Mouse (Mus musculus) left cerebral cortex, adult 11 months (tissue): ENCODE results near the gene Urb1.

Experiments
- DNase-seq: peaks from one replicate; pipeline ENCODE4 v3.0.0; 2022; ENCODE audit warnings: low spot score

Urb1 gene

GRCm38 (mm10) chr16:90822981-90823380 is 12.8 kb upstream of the Urb1 start:
- no peak for DNase-seq

DNA sequence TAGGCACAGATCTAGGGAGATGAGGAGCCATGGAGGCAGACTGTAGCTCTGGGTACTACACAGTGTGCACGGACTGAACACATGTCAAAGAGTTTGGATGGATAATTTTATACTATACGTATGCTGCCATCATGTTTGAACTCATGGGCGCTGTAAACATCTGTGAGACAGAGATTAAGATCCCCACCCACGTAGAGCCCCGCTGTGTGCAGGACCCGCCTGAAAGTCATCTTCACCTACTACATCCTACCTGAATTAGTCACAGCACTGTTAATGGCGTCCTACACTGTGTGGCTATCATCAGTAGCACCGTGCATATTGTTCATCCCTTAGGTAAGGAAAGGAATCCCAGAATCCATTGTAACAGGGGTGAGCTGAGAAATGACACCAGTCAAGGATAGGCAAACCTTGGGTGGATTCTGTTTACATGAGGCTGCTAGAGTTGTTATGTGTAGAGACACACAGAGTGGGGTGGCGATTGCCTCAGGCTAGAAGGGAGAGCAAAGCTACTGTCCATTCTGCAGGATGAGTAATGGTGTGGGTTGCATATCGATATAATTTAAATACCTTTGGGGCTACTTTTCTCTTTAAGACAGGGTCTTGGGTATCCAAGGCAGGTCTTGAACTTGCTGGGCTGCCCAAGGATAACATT is 12.2 kb upstream of the Urb1 start:
- DNase-seq: no peak

- DNase-seq: no peak
These were observed 11.0 kb upstream of the Urb1 start for GRCm38 (mm10) chr16:90821046-90821697.

DNA sequence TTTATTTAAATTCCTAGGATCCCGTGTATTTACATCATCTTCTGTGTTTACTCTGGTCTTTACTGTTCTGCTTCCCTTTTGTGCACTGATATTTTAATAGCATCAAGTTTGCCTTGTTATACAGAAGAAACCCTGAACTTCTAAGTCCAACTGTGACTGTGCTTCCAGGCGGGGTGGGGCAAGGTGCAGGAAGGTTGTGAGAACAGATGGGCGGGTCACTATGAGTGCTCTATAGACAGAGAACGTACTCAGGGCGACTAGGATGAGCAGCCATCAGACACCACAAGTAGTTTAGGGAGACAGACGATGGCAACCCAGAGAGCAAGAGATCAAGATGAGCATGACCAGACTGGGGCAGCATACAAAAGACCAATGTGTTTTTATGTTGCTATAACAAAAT is 10.1 kb upstream of the Urb1 start:
- no peak for DNase-seq

- no peak for DNase-seq
These were observed 1.9 kb upstream of the Urb1 start for GRCm38 (mm10) chr16:90812086-90812485.

GRCm38 (mm10) chr16:90810716-90811256 is 573 bp upstream of the Urb1 start:
- no peak for DNase-seq

DNA sequence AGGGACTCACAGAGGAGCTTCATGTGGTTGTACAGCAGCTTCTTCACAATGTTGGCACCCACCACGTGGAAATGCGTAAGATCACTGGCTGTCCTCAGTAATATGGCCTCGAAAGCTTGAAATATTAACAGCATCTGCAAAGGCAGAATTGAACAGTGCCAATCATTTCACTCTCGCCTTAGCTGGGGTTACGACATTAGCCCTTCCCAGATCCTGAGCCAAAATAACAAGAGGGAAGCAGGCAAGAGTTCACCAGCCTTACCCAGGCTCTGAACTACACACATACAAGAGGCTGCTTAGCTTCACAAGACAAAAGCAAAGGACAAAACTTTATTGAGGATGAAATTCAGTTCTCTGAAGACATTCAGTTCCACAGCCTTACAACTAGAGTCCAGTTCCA is 5.7 kb downstream of the Urb1 start:
- no peak for DNase-seq

- no peak for DNase-seq
These were observed 8.3 kb downstream of the Urb1 start for GRCm38 (mm10) chr16:90801928-90802327.

GRCm38 (mm10) chr16:90801251-90801650 is 9.0 kb downstream of the Urb1 start:
- no peak for DNase-seq

DNA sequence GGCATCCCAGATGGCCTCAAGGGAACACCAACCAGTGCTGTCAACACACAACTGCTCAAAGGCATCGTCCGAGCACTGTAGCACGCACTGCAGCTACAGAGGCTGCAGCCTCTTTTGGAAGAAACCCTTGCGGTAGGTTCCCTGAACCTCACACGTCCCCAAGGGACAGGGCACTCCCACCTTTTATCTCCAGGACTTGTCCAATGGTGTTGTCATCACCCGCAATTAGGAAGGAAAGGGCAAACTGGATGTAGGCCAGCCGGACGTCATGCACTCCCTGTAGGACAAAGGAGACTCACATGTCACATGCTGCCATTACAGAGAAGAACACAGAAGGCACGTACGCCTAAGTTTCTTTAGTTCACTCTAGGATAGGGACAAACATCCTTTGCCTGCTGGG is 10.4 kb downstream of the Urb1 start:
- no peak for DNase-seq

DNA sequence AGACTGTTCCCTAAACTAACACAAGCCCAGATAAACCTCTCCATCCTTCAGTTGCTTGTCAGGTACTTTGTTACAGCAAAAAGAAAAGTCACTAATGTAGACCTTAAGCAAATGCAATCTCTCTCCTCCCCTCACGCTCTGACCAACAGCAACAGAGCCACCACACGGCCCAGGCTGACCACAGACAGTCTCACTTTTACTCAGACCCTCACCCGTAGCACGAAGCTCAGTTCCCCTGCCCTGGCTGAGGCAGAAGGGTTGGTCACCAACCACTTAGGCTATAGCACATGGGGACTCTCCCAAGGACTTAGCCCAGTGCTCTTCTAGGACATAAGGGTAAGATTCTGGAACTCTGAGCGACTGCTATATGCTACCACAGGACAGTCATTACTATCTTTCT is 11.4 kb downstream of the Urb1 start:
- DNase-seq: no peak

DNA sequence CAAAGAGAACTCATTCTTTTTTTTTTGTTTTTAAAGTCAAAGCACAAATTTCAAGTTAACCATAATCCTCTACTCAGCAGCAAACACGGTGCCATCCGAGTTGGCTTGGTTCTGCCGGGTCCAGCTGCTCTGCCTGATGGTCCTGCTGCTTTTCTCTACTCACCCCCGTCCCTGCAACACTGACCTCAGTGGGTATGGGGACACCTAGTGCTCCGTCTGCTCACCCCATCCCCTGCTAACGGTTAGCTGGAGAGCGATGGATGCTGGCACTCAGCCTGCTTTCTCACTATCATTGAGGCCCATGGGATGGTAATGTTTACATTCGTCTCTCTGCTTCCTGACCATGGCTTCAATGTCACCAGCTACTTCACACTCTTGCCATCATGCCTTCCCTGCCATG is 11.8 kb downstream of the Urb1 start:
- no peak for DNase-seq

DNA sequence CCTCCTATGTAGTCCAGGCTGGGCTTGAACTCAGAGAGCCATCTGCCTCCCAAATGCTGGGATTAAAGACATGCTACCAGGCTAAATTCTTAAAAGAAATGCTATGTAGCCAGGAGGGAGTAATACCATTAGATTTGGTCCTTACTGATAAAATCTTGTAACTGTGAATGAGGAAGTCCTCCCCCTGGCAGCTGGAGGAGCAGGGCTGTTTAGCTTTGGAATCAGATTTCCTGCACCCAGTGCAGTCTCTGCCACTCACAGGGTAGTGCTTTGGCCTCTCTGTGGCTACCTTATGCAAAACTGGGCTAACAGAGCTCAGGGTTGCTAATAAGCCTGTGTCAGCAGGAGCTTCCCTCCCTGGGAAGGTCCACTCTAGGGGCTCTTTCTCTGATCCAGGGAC is 15.5 kb downstream of the Urb1 start:
- no peak for DNase-seq

- no peak for DNase-seq
These were observed 17.7 kb downstream of the Urb1 start for GRCm38 (mm10) chr16:90792500-90792899.

GRCm38 (mm10) chr16:90792066-90792465 is 18.1 kb downstream of the Urb1 start:
- no peak for DNase-seq

DNA sequence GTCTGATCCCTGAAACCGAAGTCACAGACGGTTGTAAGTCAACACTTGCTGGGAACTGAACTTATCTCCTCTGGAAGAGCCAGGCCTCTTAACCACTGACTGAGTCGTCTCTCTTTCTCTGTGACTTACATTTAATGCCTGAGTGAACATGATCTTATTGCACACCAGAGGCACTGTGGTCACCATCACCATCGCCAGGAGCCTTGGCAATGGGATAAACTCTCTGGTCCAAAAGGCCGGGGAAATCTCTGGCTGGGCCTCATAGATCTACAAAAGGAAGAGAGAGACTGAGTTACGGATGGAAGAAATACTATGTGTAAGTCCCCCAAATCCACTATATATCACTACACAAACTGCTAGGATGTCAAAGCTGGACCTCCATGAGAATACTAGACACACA is 19.3 kb downstream of the Urb1 start:
- no peak for DNase-seq

DNA sequence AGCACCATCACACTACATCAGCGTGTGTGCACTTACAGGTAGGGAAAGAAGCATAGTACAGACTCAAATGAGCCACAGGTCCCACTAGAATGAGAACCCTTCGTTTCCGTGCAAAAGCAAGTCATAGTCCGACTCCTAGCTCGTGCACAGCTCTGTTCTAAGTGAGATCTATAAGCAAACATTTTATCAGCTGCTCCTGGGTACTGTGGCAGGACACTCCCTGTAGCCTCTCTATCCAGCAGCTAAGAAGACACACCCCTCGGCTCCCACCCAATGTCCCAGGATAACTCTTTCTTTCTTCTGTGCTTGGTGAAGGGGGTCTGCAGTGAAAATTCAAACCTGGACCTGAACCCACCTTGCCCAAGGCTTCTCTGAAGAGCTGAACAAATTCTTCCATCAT is 21.6 kb downstream of the Urb1 start:
- no peak for DNase-seq

GRCm38 (mm10) chr16:90785257-90785656 is 25.0 kb downstream of the Urb1 start:
- DNase-seq: no peak

DNA sequence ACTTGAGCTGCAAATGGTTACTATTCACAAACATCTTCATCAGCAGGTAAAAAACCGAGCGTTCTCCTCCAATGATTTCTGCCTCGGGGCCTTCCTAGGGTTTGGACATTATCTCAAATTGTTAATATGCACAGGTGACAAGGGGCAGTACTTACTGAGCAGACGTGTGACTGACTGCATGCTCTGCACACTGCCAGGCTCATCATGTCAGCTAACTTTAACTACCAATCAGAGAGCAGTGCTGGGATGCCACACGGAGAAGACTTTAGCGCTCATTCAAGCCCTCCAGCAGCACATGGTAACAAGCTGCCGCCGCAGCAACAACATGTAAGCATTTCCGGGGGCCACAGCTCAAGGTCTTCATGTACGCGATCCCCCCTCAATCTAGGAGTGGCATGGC is 26.9 kb downstream of the Urb1 start:
- no peak for DNase-seq

DNA sequence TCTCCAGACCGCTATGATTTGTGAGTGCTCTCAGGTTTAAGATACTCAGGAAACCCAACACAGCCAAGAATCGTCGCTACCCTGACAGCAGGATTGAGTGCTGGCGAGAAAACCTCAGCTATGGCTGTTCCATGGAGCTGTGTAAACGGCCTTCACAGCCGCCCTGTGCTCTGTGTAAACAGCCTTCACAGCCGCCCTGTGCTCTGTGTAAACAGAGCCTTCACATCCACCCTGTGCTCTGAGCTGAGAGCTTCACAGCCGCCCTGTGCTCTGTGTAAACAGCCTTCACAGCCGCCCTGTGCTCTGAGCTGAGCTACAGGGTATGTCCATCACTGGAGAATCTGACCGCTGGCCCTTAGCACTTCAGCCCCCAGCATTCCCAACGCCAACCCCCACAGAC is 30.4 kb downstream of the Urb1 start:
- no peak for DNase-seq

DNA sequence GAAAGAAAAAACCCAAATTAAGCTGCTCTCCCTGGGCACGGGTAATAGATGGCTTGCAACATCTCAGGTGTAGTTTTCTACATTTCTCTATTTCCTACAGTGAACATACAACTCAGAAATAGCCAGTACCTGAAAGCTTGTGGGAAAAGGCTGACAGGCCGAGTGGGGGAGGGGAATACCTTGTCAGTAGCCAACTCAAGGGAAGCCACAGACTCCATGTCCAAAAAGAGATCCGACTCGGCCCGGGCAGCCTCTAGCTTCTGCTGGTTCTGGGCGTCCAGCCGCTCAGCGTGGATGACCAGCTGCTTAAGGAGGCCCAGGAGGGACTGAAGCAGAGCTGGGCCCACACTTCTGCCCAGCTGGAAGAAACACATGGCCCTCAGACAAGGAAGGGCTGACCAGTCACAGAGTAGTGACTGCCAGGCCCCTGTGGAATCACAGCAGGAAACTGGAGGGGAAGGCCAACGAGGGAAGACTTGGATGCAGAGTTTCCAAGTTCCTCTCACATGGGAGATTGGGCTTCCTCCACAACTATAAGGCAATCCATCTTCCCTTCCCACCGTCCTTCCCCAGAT is 34.2 kb downstream of the Urb1 start:
- DNase-seq: no peak

- no peak for DNase-seq
These were observed 35.6 kb downstream of the Urb1 start for GRCm38 (mm10) chr16:90774646-90775045.

DNA sequence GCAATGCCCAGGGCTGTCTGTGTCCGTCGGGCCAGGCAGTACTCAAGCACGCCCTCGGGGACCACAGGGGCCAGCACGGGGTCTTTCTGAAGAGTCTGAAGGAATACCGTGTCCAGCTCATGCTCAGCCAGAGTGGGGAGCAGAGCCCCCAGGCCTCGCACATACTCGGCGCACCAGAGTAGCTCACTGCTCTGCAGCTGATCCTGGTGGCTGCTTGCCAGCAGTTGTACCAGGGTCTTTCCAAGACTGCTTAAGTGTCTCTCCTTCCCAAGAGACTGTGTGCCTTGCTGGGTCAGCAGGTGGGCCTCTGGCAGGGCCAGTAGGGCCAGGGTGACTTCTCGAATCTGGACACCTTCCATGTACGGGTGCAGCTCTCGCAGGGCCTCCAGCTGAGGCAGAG is 36.0 kb downstream of the Urb1 start:
- DNase-seq: no peak
